Mouse (Mus musculus): Measurements from ENCODE around the gene Slc24a3.

The Slc24a3 gene

DNA sequence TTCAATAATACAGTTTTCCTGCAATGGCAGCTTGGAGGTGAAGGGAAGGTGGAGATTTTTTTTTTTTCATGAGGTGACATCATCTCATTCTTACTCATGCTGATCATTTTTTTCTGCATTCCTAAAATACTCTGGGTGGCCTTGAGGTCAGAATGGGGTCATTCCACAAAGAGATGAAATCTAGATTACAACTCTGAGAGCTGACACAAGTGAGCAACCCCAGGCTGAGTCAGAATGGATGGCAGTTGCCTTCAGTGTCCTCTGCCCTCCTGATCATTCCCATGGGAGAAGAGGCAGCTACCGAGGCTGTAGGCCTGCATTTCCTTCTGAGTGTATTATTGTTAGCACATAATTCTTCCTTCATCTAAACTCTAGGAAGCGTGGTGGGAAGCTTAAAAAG, 116.2 kb downstream of the Slc24a3 start:
- no peak for DNase-seq (ENCODE audit: low spot score)

DNA sequence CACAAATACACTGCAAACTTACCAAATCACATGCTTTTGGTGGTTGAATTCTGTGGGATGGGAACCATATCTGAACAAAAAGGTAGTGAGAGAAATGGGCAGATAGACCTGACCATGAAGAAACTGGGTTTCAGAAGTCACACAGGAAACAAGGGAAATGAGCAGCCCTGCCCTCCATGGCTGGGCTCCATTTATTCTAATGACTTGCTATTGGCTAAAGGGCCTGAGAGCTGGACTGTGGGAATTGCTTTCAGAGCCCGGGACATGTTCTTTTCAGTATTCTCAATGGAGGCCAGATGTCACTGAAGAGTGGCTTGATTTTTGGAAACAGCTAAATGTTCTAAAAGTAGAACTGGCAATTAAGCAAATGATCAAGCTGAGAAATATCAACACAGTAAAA, 120.9 kb downstream of the Slc24a3 start:
- no peak for DNase-seq (ENCODE audit: low spot score)

DNA sequence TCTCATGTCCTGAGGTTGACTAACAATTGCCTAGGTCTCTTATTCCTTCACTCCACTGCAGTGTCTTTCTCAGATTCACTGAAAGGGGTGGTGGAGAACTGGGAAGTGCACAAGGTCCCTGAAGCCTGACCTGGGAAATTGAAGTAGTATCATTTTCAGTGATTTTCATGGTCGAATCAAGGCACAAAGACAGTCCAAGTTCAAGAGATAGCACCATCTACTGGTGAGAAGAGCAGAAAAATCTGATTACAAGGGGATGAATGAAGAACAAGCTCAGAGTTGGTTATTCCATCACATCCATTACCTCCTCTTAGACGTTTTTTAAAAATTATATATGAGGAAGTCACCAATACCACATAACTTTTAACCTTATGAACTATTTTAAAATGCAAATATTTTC, 123.9 kb downstream of the Slc24a3 start:
- DNase-seq (ENCODE audit: low spot score), result no peak

DNA sequence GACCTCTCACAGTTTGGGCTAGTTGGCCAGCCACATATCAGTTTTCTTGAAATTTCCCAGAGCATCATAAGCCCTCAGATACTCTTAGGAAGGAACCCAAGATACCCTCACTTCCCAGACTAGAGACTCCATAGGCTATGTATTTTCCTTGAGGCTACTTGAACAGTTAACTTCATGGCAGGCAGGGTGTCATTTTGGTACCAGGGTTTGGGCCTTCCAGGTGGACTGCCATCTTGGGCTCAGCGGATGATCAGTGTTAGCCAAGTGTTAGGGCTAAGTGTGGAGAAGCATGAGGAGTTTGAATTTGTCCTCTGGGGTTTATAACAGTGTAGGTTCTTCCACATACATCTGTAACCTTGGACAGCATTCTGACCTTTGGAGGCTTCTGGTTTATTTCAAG, 124.6 kb downstream of the Slc24a3 start:
- DNase-seq (ENCODE audit: low spot score), result no peak

DNA sequence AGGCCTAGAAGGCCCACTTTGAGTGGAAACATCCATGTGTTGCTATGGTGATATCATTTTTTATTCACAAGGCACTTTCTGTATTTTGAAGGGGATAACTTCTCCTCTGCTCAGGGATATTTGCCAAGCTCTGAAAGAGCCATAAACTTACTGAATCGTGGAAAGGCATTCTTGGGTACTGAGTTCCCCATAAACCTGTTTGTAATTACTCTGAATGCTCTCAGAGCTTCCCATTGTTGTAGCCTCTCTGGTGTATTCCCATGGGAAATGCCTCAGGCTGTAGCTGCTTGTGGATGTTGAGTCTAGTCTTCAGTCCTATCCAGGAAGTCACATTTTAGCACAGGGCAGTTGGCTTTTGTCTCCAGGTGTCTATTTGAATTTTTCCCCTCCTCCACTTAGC, 125.3 kb downstream of the Slc24a3 start:
- no peak for DNase-seq (ENCODE audit: low spot score)

DNA sequence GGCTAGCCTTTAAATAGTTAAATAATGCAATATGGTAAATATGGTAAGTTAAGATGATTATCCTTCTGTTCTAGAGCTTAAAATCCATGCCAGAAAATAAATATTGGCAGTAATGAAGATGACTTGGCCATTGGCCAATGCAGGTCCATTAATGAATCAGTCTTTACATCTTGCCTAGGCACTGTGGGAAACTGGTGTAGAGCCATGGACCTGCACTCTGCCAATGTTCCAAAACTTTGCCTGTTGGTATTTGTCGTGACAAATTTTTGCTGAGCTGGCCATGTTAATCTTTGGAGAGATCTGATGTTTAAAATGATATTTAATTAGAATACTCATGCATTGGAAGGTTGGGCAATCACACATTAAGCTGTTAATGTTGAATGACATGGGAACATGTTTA, 129.4 kb downstream of the Slc24a3 start:
- no peak for DNase-seq (ENCODE audit: low spot score)

DNA sequence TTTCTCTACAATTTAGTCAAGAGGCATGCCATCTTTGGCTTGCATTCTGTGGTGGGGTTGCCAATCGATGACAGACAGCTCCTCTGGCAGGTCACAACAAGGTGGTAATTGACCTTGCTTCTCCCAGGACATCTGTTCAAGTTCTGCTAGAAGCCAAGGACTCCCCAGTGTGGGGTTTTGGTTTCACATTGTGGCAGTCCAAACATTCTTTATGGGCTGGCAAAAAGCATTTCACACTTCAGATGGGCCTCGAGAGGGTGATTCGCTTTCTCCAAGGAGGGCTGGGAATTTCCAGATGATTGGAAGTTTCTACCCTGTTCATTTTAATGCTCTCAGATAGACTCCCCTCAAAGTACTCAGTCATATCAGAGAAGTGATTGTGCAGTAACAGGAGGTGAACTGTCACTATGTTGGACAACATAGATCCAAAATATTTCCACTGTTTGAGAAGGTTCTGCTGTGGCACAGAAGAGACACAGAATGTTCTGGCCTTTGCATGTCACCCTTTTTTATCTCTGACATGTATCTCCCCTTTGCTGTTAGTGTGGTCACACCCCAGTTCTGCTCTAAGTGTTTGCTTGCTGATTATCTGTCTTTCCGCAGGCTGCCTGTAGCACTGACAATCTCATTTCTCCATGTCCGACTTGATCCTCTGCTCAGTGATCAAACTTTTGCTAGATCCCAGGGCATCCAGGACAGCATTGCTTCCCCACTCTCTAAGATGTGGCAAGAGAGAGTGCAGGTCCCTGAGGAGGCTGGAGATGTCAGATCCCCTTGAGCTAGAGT, 132.6 kb downstream of the Slc24a3 start:
- DNase-seq (ENCODE audit: low spot score), result no peak

DNA sequence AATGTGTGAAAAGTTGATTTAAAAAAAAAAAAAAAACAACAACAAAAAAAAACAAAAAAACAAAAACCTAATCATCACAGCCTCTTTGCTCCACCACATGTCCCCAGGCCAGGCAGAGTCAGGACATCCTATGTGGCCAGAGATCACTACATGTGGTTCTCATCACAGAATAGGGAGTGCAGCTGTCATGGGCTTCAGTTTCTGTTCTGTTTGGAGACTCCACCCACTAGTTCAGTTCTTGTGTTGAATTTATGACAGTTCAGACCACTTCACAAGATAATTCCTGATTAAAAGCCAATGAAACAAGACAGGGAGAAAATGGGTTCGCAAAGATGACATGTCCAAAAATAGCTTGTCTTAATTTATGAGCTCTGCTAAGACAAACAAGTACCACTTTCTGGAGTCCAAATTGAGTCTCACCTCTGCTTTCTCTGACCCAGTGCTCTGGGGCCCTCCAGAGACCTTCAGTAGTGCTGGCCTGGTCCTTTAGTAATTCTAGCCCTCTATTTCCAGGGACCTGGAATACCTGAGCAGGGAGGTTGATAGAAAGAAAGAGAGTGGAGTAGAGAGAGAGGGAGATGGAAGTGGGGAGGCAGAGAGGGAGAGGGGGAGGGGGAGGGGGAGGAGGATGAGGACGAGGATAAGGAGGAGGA, 139.8 kb downstream of the Slc24a3 start:
- DNase-seq (ENCODE audit: low spot score), result no peak

DNA sequence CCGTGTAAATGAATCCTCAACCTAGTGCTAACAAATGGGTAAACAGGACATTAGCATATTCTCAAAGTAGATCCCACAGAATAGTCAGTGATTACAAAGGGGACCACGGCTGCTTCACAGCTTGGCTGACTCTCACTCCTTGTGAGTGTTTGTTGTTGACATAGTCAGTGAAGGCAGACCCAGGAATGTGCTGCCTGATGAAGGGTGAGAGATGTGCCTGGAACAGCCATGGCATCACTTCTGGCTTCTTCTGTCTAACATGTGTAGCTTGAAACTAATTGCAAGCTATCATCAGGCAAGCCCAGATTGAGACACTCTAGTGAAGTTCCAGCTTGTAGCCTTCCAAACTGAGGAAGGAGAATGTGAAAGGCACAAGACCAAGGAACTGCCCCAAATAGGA, 151.4 kb downstream of the Slc24a3 start:
- DNase-seq (ENCODE audit: low spot score), result no peak

DNA sequence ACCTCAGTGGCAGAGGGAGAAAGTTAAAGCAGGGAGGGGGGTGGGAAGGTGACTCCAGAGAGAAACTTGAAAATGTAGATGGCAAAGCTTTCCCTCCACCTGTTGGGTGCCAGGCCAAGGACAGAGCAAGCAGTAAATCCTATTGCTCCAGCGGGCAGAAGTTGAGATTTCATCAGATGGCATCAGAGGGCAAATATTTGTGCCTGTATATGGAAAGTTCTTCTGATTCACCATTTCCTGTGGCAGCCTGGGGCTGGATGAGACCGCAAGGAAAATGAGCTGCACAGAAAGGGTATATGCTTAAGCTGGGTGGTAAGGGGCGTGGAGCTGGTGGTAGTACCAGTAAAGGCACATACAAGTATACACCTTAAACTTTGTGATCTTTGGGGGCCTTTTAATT, 153.7 kb downstream of the Slc24a3 start:
- no peak for DNase-seq (ENCODE audit: low spot score)

DNA sequence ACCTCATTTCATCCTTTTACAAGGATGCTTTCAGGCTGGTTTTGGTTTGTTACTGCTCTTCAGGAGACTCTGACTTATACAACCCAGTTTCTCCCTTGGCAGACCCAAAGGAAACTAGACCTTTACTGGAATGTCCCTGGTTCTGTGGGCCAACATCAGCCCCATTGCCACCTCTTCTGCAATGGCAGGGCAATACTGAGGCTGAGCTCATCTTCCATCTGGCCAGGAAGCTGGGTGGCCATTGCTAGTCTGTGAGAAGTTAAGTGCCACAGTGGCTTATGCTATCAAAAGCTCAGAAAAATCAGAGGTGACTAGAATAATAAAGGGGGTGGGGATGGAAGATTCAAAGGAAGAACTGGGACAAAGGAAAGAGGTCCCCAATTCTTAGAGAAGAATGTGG, 154.2 kb downstream of the Slc24a3 start:
- no peak for DNase-seq (ENCODE audit: low spot score)

DNA sequence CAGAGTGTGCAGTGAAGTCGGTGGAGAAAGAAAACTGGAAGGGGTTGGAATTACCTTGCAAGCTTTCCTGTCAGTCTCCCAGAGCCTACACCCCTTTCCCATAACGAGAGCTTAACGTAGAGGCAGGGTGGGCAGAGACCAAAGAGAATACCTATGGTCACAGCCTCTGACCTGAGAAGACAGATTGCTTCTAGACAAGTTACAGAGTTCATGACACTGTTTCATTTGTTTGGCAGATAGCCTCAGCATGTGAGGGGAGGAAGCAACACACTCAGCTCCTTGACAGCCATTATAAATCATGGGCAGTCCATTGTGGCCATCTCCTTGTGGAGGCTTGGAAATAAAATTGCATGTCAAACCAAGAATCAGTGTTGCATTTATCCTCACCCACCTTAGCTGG, 156.9 kb downstream of the Slc24a3 start:
- DNase-seq (ENCODE audit: low spot score), result no peak

DNA sequence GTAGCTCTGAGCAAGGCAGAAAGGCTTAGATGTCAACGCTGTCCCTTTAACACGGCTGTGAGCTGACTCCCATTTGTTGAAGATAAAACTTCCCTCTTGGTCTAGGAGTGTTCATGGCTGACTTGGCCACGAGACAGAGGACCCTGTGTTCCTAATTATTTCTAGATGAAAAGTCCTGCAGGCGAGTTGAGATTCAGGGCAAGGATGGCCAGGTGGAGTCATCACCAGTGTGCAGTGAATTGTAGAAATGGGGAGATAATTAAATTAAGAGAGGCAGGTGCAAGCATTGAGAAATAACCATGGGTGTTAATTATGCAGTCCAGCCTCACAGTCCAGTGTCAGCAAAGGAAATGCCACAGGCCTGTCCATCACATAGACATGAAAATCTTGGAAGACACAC, 158.3 kb downstream of the Slc24a3 start:
- no peak for DNase-seq (ENCODE audit: low spot score)

DNA sequence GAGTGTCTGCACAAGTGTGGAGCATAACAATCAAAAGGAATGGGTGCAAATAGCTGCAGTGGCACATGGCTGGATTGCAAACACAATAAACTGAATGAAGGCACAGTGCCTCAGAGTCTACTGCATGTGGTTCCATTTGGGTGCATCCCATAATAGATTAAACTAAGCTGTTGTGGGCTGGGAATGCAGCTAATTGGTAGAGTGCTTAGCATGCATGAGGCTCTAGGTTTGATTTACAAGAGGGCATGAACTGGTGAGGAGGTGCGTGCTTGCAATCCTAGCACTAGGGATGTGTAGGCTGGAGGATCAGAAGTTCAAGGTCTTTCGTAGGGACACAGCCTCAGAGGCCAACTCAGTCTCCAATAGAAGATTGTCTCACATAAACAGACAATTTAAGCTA, 159.0 kb downstream of the Slc24a3 start:
- no peak for DNase-seq (ENCODE audit: low spot score)

DNA sequence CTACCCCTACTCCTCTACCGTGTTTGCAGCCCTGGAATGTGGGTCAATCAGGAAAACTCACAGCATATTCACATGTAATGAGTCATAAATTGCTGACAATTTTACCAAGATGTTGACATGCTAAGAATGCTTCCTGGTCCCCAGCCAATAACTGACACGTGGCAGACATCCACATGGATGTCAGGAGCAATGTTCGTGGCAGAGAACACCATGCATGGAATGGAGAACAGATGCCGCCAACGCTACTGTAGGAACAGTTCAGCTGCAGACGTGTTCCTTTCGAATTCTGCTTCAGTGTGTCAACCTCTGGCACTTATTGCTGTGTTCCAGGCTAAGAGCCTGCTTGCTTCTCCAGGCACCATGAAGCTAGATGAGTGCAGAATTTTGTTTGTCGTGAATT, 162.2 kb downstream of the Slc24a3 start:
- no peak for DNase-seq (ENCODE audit: low spot score)

DNA sequence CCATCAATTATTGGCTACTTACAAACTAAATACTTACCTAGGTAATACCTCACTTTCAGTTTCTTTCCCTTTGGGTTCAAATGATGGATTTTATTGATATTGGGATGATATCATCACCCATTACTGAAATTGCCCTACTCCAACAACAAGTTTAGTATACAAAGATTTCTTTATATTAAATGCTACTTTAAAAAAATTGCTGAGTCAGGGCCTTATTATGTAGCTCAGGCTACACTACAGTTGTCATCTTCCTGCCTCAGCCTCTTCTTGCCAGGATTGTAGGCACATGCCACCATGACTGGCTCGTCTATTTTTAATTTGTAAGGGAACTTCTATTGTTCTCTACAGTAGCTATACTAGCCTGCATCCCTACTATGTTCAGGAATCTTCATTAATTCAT, 164.0 kb downstream of the Slc24a3 start:
- DNase-seq (ENCODE audit: low spot score), result no peak

DNA sequence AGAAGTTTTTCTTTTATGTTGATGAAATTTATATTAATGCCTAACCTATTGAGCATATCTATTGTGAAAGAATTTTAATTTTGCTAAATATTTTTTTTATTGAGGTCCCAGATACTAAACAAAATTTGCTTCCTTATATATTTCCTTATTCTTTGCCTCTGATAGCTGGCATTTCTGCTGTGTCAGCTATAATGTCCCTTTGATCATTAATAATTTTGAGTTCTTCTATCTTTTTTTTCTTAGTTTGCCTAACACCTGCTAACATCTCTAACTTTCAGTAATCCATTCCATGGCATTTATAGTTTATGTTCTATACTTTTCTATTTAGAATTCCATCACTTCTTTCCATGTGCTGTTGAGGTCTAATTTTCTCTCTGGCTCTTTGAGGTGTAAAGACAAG, 165.9 kb downstream of the Slc24a3 start:
- no peak for DNase-seq (ENCODE audit: low spot score)

DNA sequence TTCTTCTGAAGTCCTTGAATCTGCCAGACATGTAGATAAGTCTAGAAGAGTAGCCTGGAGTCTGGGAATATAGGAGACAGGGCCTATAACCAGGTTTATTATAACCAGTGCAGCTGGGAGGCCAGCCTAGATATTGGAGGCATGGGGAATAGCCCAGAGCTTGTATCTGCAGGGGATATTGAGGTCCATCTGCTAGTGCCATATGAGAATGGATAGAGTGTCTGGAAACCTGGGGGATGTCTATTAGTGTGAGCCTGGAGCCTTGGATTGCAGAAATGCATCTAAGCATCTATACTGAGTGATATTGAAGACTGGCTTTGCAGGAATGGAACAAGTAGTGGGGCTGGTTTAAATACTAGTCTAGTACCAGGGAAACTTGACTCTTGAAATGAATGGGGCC, 168.9 kb downstream of the Slc24a3 start:
- DNase-seq (ENCODE audit: low spot score), result no peak

DNA sequence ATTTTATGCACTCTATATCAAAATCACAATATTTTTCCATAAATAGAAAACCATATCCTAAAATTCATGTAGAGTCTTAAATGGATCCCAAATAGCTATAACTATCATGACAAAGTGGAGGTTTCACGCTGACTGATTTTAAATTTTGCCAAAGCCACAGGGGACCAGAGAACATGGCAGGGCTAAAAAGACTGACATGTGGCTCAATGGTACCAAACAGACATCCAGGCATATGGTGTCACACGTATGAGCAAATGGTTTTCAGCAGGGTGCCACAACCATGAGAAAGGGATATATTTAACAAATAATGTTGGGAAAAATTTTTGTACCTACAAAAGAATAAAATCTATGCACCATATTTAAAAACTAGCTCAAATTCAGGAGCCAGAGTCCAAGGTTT, 173.3 kb downstream of the Slc24a3 start:
- DNase-seq (ENCODE audit: low spot score), result no peak

DNA sequence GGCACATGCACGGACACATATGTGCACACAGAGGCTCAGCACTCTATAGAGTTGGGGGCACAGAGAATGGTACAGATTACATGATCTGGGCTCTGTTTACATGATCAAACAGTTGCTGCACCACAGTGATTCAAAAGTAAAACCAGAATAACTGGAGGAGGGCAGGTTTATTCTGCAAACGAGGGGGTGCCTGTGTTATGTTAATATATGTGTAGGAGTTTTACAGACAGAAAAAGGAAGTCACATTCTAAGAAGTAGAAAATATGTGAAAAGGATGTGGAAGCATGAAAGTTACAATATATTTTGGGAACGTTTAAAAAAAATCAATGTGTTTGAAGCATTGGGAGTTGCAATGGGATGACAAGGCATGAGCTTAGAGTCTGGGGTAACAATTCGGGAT, 175.4 kb downstream of the Slc24a3 start:
- no peak for DNase-seq (ENCODE audit: low spot score)

DNA sequence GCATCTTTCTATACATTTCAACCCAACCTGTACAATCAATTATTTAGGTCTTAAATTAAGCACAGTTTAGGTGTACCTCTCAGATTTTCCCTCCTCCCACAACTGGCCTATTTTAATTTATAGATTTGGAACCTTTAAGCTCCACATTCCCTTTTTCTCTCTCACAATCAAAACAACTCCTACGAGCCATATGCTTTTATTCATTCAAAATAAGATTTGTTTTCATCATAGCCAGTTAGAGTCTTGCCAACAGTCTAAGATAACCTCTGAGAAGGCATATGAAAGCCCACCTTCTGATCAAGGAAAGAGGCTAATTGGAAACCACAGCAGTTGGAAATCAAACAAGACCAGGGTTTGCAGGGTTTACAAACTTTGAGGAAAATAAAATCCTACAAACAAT, 177.0 kb downstream of the Slc24a3 start:
- no peak for DNase-seq (ENCODE audit: low spot score)

DNA sequence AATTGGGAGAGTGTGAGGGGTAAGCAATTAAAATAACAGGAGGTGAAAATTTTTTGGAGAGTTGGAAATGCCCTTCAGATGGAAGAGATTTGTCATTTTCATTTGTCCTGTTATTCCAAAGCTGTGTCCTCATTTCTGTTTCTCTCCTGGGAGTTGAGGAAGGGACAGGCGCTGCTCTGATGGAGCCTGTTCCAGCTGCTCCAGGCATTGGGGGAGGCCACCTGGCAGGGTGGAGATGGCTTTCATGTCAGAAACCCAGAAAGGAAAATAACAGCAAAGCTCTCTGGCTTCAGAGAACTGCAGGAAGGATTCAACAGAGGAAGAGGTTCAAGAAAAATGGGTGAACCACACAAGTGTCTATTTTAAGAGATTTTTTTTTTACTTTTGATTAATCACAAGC, 186.2 kb downstream of the Slc24a3 start:
- DNase-seq (ENCODE audit: low spot score), result no peak

DNA sequence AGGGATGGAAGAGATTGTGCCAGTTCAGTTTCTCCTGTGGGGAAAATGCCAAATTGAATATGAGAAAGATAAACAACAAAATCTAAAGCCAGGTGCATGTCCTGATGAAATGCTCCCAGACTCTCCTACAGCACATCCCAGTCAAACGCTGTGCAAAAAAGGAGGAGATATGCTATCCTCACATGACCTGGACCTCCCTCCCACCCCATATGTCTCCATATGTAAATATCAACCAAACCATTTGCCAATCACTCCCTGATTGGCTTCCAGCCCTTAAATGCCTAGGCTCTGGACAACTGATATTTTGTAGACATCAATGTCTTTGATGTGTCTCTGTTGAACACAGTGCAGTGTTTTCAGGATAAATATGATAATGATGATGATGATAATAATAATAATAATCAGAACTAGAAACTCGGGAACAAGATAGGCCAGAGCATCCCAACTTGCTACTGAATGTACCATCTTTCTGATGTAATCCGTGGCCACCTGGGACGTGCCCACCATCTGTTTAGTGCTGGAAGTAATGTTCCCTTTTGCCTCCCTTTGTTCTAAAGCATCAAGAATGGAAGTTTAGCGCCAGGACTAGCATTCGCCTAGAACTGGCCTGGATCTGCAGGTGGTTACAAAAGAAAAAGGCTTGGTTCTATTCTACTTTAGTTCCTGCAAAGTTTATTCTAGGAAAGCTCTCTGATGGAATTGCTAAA, 190.8 kb downstream of the Slc24a3 start:
- DNase-seq (ENCODE audit: low spot score), result no peak

All from MN1 (cell line).